ENCODE assay signal across 21 mouse cellular contexts in genomic region chr5:20935934-20936333, GRCm38 (mm10). TPM values are rescaled to one million over a fixed set of nuclear protein-coding genes. Genes with fewer than 3 reads are reported as not detected.
DNase-seq lines count a peak whose midpoint lies in the region; ATAC-seq and TF ChIP-seq lines count a peak whose summit lies in the region.
"Had no signal": no experiment of that assay in that cellular context is flagged by ENCODE, and none has a peak within 500 bp of the region (broad histone marks: within the 10 kb centered on the region; RNA-seq: fewer than 3 reads in every experiment).

No protein-coding gene starts in this region.

- peaks cover 98% of the 10 kb centered on the region for H3K79me2 ChIP-seq in macrophage (ENCODE audit: inconsistent target)

- H3K4me3 ChIP-seq in gastrocnemius, adult 2 months: no peak overlapping the region
- H3K4me3 ChIP-seq in liver, embryonic 13.5 days (replicated peaks): no peak overlapping the region
- H3K4me3 ChIP-seq in liver, embryonic 11.5 days (ENCODE audit: low read depth, low read length): no peak overlapping the region
- no peak overlapping the region for H3K4me3 ChIP-seq in macrophage (ENCODE audit: inconsistent target)
- H3K4me3 ChIP-seq in hindbrain, embryonic 16.5 days (ENCODE audit: low read length): no peak overlapping the region
- H3K4me3 ChIP-seq: erythroblast, embryonic 14.5 days; heart, embryonic 10.5 days; intestine, embryonic 15.5 days; layer of hippocampus, adult 2 months; limb, embryonic 13.5 days had no signal

- H3K36me3 ChIP-seq in liver, embryonic 13.5 days: 0 out of 2 replicates have a peak, but pooled peaks cover 4% of the 10 kb centered on the region
- H3K36me3 ChIP-seq in liver, embryonic 11.5 days (ENCODE audit: control insufficient read depth, insufficient read depth, low read length): no peaks in the 10 kb centered on the region
- no peaks in the 10 kb centered on the region for H3K36me3 ChIP-seq in macrophage (ENCODE audit: inconsistent target)
- no peaks in the 10 kb centered on the region for H3K36me3 ChIP-seq in hindbrain, embryonic 16.5 days (ENCODE audit: control insufficient read depth, insufficient read depth, low read length)
- H3K36me3 ChIP-seq: heart, embryonic 10.5 days; intestine, embryonic 15.5 days had no signal

- peak overlapping the region; percentile 49 for H3K27ac ChIP-seq in gastrocnemius, adult 2 months
- 0 out of 2 replicates have a peak overlapping the region, but pooled peaks have one; percentile 53 for H3K27ac ChIP-seq in liver, embryonic 13.5 days
- H3K27ac ChIP-seq in liver, embryonic 11.5 days (ENCODE audit: low read depth, low read length): no peak overlapping the region
- peak overlapping the region; percentile 19 for H3K27ac ChIP-seq in macrophage
- H3K27ac ChIP-seq in hindbrain, embryonic 16.5 days (ENCODE audit: low read depth, low read length): no peak overlapping the region
- H3K27ac ChIP-seq: heart, embryonic 10.5 days; hindbrain, postnatal 0 days; intestine, embryonic 15.5 days; layer of hippocampus, adult 2 months; limb, embryonic 13.5 days; liver, embryonic 14.5 days had no signal

- WGBS in liver, embryonic 13.5 days (ENCODE audit: insufficient replicate concordance): 57% methylated on average over 5 of the region's 5 CpGs
- WGBS in liver, embryonic 11.5 days: 63% methylated on average over 5 of the region's 5 CpGs
- 55% methylated on average over 5 of the region's 5 CpGs for WGBS in macrophage (ENCODE audit: missing documents)
- WGBS in hindbrain, embryonic 16.5 days: 79% methylated on average over 5 of the region's 5 CpGs

- no peaks in the 10 kb centered on the region for H3K9me3 ChIP-seq in liver, embryonic 13.5 days (replicated peaks)
- no peaks in the 10 kb centered on the region for H3K9me3 ChIP-seq in liver, embryonic 11.5 days (ENCODE audit: control insufficient read depth, low read length)
- H3K9me3 ChIP-seq in hindbrain, embryonic 16.5 days (ENCODE audit: control insufficient read depth, low read length): no peaks in the 10 kb centered on the region
- H3K9me3 ChIP-seq: heart, embryonic 10.5 days; intestine, embryonic 15.5 days; limb, embryonic 13.5 days had no signal

- DNase-seq in gastrocnemius, adult 2 months: no peak
- DNase-seq in gastrocnemius, postnatal 25 days: no peak
- DNase-seq in liver, embryonic 13.5 days: no peak
- DNase-seq in liver, embryonic 11.5 days (ENCODE audit: low spot score): no peak
- peak; percentile 40 for DNase-seq in A20 (ENCODE audit: low read depth, low spot score)
- DNase-seq: adrenal gland, postnatal 14 days; cerebellum, adult 18-20 months; cerebellum, postnatal 10 days; kidney, adult 2 months; lung, embryonic 14.5 days; midbrain, embryonic 14.5 days had no signal

- intact Hi-C loops in gastrocnemius, adult 2 months (cut with DNase I): no loop called here

- H3K9ac ChIP-seq in liver, embryonic 13.5 days: 0 out of 2 replicates have a peak overlapping the region, but pooled peaks have one; percentile 17
- no peak overlapping the region for H3K9ac ChIP-seq in liver, embryonic 11.5 days (ENCODE audit: low read depth, low read length)
- no peak overlapping the region for H3K9ac ChIP-seq in hindbrain, embryonic 16.5 days (ENCODE audit: low read depth, low read length)
- H3K9ac ChIP-seq: intestine, embryonic 15.5 days; limb, embryonic 13.5 days; liver, embryonic 14.5 days; lung, embryonic 14.5 days had no signal

- ATAC-seq in liver, embryonic 13.5 days (ENCODE audit: low read depth): no peak
- no peak for ATAC-seq in liver, embryonic 11.5 days (replicated peaks; ENCODE audit: low FRiP score)
- no peak for ATAC-seq in hindbrain, embryonic 16.5 days
- ATAC-seq: forebrain, embryonic 16.5 days; hindbrain, postnatal 0 days; intestine, embryonic 15.5 days had no signal

- H3K27me3 ChIP-seq in liver, embryonic 13.5 days: no peaks in the 10 kb centered on the region
- H3K27me3 ChIP-seq in liver, embryonic 11.5 days (replicated peaks; ENCODE audit: control insufficient read depth, insufficient read depth, low read length): no peaks in the 10 kb centered on the region
- H3K27me3 ChIP-seq in hindbrain, embryonic 16.5 days (replicated peaks; ENCODE audit: control insufficient read depth, insufficient read depth, low read length): no peaks in the 10 kb centered on the region
- H3K27me3 ChIP-seq: intestine, embryonic 15.5 days; limb, embryonic 13.5 days had no signal

- H3K4me2 ChIP-seq in liver, embryonic 13.5 days: 0 out of 2 replicates have a peak overlapping the region, but pooled peaks have one; percentile 1
- H3K4me2 ChIP-seq in liver, embryonic 11.5 days: no peak overlapping the region
- no peak overlapping the region for H3K4me2 ChIP-seq in hindbrain, embryonic 16.5 days (ENCODE audit: low read length)
- H3K4me2 ChIP-seq: intestine, embryonic 15.5 days; limb, embryonic 13.5 days; lung, embryonic 14.5 days had no signal

- TF ChIP-seq CTCF in gastrocnemius, adult 2 months (IDR thresholded peaks at IDR 0.05): no peak

- H3K4me1 ChIP-seq in liver, embryonic 13.5 days (replicated peaks): peaks cover 82% of the 10 kb centered on the region
- peaks cover 60% of the 10 kb centered on the region for H3K4me1 ChIP-seq in liver, embryonic 11.5 days (replicated peaks; ENCODE audit: control insufficient read depth, insufficient read depth, low read length)
- H3K4me1 ChIP-seq in hindbrain, embryonic 16.5 days (ENCODE audit: control insufficient read depth, insufficient read depth, low read depth, low read length): 0 out of 2 replicates have a peak, but pooled peaks cover 5% of the 10 kb centered on the region
- H3K4me1 ChIP-seq: intestine, embryonic 15.5 days had no signal

RNA-seq across cellular contexts. Expression of gene Rsbn1l, which starts 20.3 kb away (rescaled TPM):
- total RNA-seq in gastrocnemius, adult 2 months (2021): 1 to 10 TPM; 9.2 to 9.9 TPM
- 1 to 10 TPM; 6.4 to 7.8 TPM for total RNA-seq in gastrocnemius, postnatal 25 days (2021)
- 4.0 and 5.1 TPM in 2 replicates for polyA plus RNA-seq in liver, embryonic 13.5 days (2015; fragmentation: Nextera tagmentation; extraction: Ambion mirVana)
- 10.2 and 11.0 TPM in 2 replicates for polyA plus RNA-seq in liver, embryonic 11.5 days (2014; fragmentation: Nextera tagmentation; extraction: Ambion mirVana)
- total RNA-seq in macrophage (2018; cell fraction: chromatin; rRNA removed): 100 to 1,000 TPM in 12 of 26 experiments, 10 to 100 TPM in 14; 33.2 to 182 (median 92.9) TPM
- 10 to 100 TPM; 18.9 to 34.4 (median 28.6) TPM for total RNA-seq in macrophage (2018; cell fraction: cytosol; rRNA removed)
- 100 to 1,000 TPM in 6 of 26 experiments, 10 to 100 TPM in 20; 37.4 to 175 (median 76.9) TPM for total RNA-seq in macrophage (2018; cell fraction: nucleus; rRNA removed)
- polyA plus RNA-seq in macrophage (2018): 20.9 to 24.6 TPM (median 22.9 TPM) in 3 replicates
- 3.0 and 3.5 TPM in 2 replicates for polyA plus RNA-seq in hindbrain, embryonic 16.5 days (2015; fragmentation: Nextera tagmentation; extraction: Ambion mirVana)

RNA-seq across cellular contexts. Expression of gene Tmem60, which starts 53.9 kb away (rescaled TPM):
- 10 to 100 TPM; 17.6 to 19.7 TPM for total RNA-seq in gastrocnemius, adult 2 months (2021)
- total RNA-seq in gastrocnemius, postnatal 25 days (2021): 10 to 100 TPM; 14.5 to 18.0 TPM
- polyA plus RNA-seq in liver, embryonic 13.5 days (2015; fragmentation: Nextera tagmentation; extraction: Ambion mirVana): 39.5 and 40.6 TPM in 2 replicates
- polyA plus RNA-seq in liver, embryonic 11.5 days (2014; fragmentation: Nextera tagmentation; extraction: Ambion mirVana): 48.0 and 55.4 TPM in 2 replicates
- total RNA-seq in macrophage (2018; cell fraction: chromatin; rRNA removed): 10 to 100 TPM in 9 of 26 experiments, 1 to 10 TPM in 17; 2.9 to 19.7 (median 7.4) TPM
- 10 to 100 TPM; 16.4 to 26.3 (median 21.3) TPM for total RNA-seq in macrophage (2018; cell fraction: cytosol; rRNA removed)
- 10 to 100 TPM in 17 of 26 experiments, 1 to 10 TPM in 9; 2.1 to 33.3 (median 12.0) TPM for total RNA-seq in macrophage (2018; cell fraction: nucleus; rRNA removed)
- 11.2 to 27.0 TPM (median 24.9 TPM) in 3 replicates for polyA plus RNA-seq in macrophage (2018)
- polyA plus RNA-seq in hindbrain, embryonic 16.5 days (2015; fragmentation: Nextera tagmentation; extraction: Ambion mirVana): 64.0 and 70.5 TPM in 2 replicates

RNA-seq across cellular contexts. Expression of gene Phtf2, which starts 54.0 kb away (rescaled TPM):
- total RNA-seq in gastrocnemius, adult 2 months (2021): 100 to 1,000 TPM; 176 to 181 TPM
- 100 to 1,000 TPM; 134 to 156 TPM for total RNA-seq in gastrocnemius, postnatal 25 days (2021)
- 6.2 and 8.7 TPM in 2 replicates for polyA plus RNA-seq in liver, embryonic 13.5 days (2015; fragmentation: Nextera tagmentation; extraction: Ambion mirVana)
- polyA plus RNA-seq in liver, embryonic 11.5 days (2014; fragmentation: Nextera tagmentation; extraction: Ambion mirVana): 17.0 and 18.2 TPM in 2 replicates
- 10 to 100 TPM; 15.2 to 92.3 (median 30.3) TPM for total RNA-seq in macrophage (2018; cell fraction: chromatin; rRNA removed)
- total RNA-seq in macrophage (2018; cell fraction: cytosol; rRNA removed): 10 to 100 TPM; 13.3 to 21.9 (median 14.9) TPM
- 10 to 100 TPM; 15.4 to 56.7 (median 31.2) TPM for total RNA-seq in macrophage (2018; cell fraction: nucleus; rRNA removed)
- 8.7 to 13.8 TPM (median 9.2 TPM) in 3 replicates for polyA plus RNA-seq in macrophage (2018)
- polyA plus RNA-seq in hindbrain, embryonic 16.5 days (2015; fragmentation: Nextera tagmentation; extraction: Ambion mirVana): 23.9 and 27.4 TPM in 2 replicates

Comparison
In these comparisons a context has a peak if more than half of its experiments do, and no peak if none do; other contexts are left out.
1. H3K27ac ChIP-seq: peak in gastrocnemius, adult 2 months (single experiment), liver, embryonic 13.5 days (single experiment) and macrophage (single experiment); none in liver, embryonic 11.5 days (single experiment) and hindbrain, embryonic 16.5 days (single experiment).